Mouse (Mus musculus) cortical plate, adult 2 months (tissue): ENCODE results near the gene Slc25a42.

ENCODE experiments used
- CTCF ChIP-seq: fragments of 200-500 bp; IDR thresholded peaks from 2 replicates; pipeline ENCODE4 v1.5.1; 2011; ENCODE audit warnings: mild to moderate bottlenecking, control low read depth, low read length; ENCODE audit not compliant: insufficient read depth; ENCODE audit errors: extremely low read depth
- POLR2A ChIP-seq: fragments of 200-500 bp; IDR thresholded peaks from 2 replicates; pipeline ENCODE4 v1.6.1; 2011; ENCODE audit warnings: mild to moderate bottlenecking, low read length, control low read depth; ENCODE audit not compliant: insufficient read depth; ENCODE audit errors: extremely low read depth

- no peak for TF ChIP-seq CTCF
- TF ChIP-seq POLR2A, result no peak
Observed at GRCm38 (mm10) chr8:70173320-70173719, 38.8 kb downstream of the Slc25a42 start.
